Mouse (Mus musculus) R1 (cell line): ENCODE measurements around the gene Capn15.

Source experiments
- DNase-seq: peaks from one replicate; pipeline ENCODE4 v3.0.0-alpha.2; 2018; ENCODE audit warnings: low read depth, low spot score

The Capn15 gene

GRCm38 (mm10) chr17:25993489-25993888 lies 7.9 kb upstream of the Capn15 start:
- no peak for DNase-seq

- DNase-seq = no peak
Observed at GRCm38 (mm10) chr17:25992274-25992673, 6.7 kb upstream of the Capn15 start.

- DNase-seq = no peak
Observed at GRCm38 (mm10) chr17:25990331-25990730, 4.7 kb upstream of the Capn15 start.

GRCm38 (mm10) chr17:25984556-25985305 lies 865 bp downstream of the Capn15 start:
- no peak for DNase-seq

- DNase-seq = no peak
Observed at GRCm38 (mm10) chr17:25984066-25984465, 1.5 kb downstream of the Capn15 start.

GRCm38 (mm10) chr17:25982913-25983312 lies 2.7 kb downstream of the Capn15 start:
- no peak for DNase-seq

GRCm38 (mm10) chr17:25980854-25981253 lies 4.7 kb downstream of the Capn15 start:
- no peak for DNase-seq

GRCm38 (mm10) chr17:25979829-25980738 lies 5.5 kb downstream of the Capn15 start:
- peak; percentile 42 for DNase-seq

- no peak for DNase-seq
Observed at GRCm38 (mm10) chr17:25970954-25971707, 14.5 kb downstream of the Capn15 start.

GRCm38 (mm10) chr17:25970448-25970847 lies 15.1 kb downstream of the Capn15 start:
- DNase-seq = no peak

GRCm38 (mm10) chr17:25968176-25968575 lies 17.4 kb downstream of the Capn15 start:
- no peak for DNase-seq

GRCm38 (mm10) chr17:25967652-25968051 lies 17.9 kb downstream of the Capn15 start:
- DNase-seq = no peak

- DNase-seq = no peak
Observed at GRCm38 (mm10) chr17:25964271-25964670, 21.3 kb downstream of the Capn15 start.

GRCm38 (mm10) chr17:25962413-25962905 lies 23.1 kb downstream of the Capn15 start:
- no peak for DNase-seq

- no peak for DNase-seq
Observed at GRCm38 (mm10) chr17:25961566-25961965, 24.0 kb downstream of the Capn15 start.

- no peak for DNase-seq
Observed at GRCm38 (mm10) chr17:25959630-25960467, 25.7 kb downstream of the Capn15 start.

- no peak for DNase-seq
Observed at GRCm38 (mm10) chr17:25958771-25959494, 26.7 kb downstream of the Capn15 start.

GRCm38 (mm10) chr17:25957586-25958051 lies 28.0 kb downstream of the Capn15 start:
- no peak for DNase-seq

- no peak for DNase-seq
Observed at GRCm38 (mm10) chr17:25956631-25957030, 29.0 kb downstream of the Capn15 start.

GRCm38 (mm10) chr17:25956201-25956600 lies 29.4 kb downstream of the Capn15 start:
- no peak for DNase-seq
